Mouse (Mus musculus) heart, postnatal 0 days (tissue): ENCODE results near the gene Fcgbp. TPM values are rescaled to one million over a fixed set of nuclear protein-coding genes. Genes with fewer than 3 reads are reported as not detected.

Experiments
- ATAC-seq: fragments of 200-750 bp; cut with Nextera tagmentation; 2 replicates; pipeline ENCODE4 v1.8.0; 2017; ENCODE audit warnings: low read depth, moderate number of reproducible peaks, moderate library complexity; ENCODE audit not compliant: insufficient read depth
- DNase-seq: peaks from one replicate; pipeline ENCODE4 v3.0.0-alpha.2; 2016; ENCODE audit warnings: low spot score
- H3K27ac ChIP-seq: fragments of 300-500 bp; sonication (generic); 2 replicates; pipeline ENCODE4 v1.5.1; 2014; ENCODE audit warnings: low read depth, mild to moderate bottlenecking
- H3K27me3 ChIP-seq: fragments of 300-500 bp; sonication (generic); 2 replicates; pipeline ENCODE4 v1.6.1; 2014; ENCODE audit warnings: low read length, mixed read lengths; ENCODE audit not compliant: control insufficient read depth, insufficient read depth
- H3K36me3 ChIP-seq: fragments of 300-500 bp; sonication (generic); replicated peaks from 2 replicates; pipeline ENCODE4 v1.6.1; 2014; ENCODE audit warnings: low read length, mixed read lengths; ENCODE audit not compliant: control insufficient read depth, insufficient read depth
- H3K4me1 ChIP-seq: fragments of 300-500 bp; sonication (generic); 2 replicates; pipeline ENCODE4 v1.6.1; 2014; ENCODE audit warnings: antibody characterized with exemption; ENCODE audit not compliant: control insufficient read depth, insufficient read depth
- H3K4me2 ChIP-seq: fragments of 300-500 bp; sonication (generic); 2 replicates; pipeline ENCODE4 v1.6.1; 2014; ENCODE audit warnings: low read depth, mild to moderate bottlenecking, low read length, moderate library complexity
- H3K4me3 ChIP-seq: fragments of 300-500 bp; sonication (generic); 2 replicates; pipeline ENCODE4 v1.5.1; 2014; ENCODE audit warnings: low read depth, low read length
- H3K9ac ChIP-seq: fragments of 300-500 bp; sonication (generic); replicated peaks from 2 replicates; pipeline ENCODE4 v1.6.1; 2014; ENCODE audit warnings: low read depth, low read length, mixed read lengths
- H3K9me3 ChIP-seq: fragments of 300-500 bp; sonication (generic); replicated peaks from 2 replicates; pipeline ENCODE4 v1.6.1; 2016; ENCODE audit warnings: low read length; ENCODE audit not compliant: control insufficient read depth
- CTCF ChIP-seq: IDR thresholded peaks from 2 replicates; pipeline ENCODE4 v1.5.1; 2016; ENCODE audit warnings: antibody characterized with exemption, control low read depth, low read depth
- EP300 ChIP-seq: IDR thresholded peaks from 2 replicates; pipeline ENCODE4 v1.6.1; 2016; ENCODE audit warnings: antibody characterized with exemption, low read depth
- whole genome bisulfite sequencing: fragments of 180-500 bp; shearing (Covaris S2); extraction: QIAGEN DNeasy Blood & Tissue Kit; methylation state at CpG from one replicate; pipeline ENCODE4 v1.1.7; 2014; 5-methylcytosine and 5-hydroxymethylcytosine counted together
- polyA plus RNA-seq: library from polyadenylated mRNA; unstranded; fragments of >200 nt; fragmentation: Nextera tagmentation; extraction: Ambion mirVana; gene quantifications from 2 replicates; pipeline ENCODE4 v1.2.1, GENCODE M21; 2015
- total RNA-seq: library from RNA; depleted of rRNA; stranded (reverse); fragments of >200 nt; gene quantifications from 2 replicates; pipeline ENCODE4 v1.2.3, GENCODE M21; 2014; ENCODE audit warnings: low replicate concordance; rRNA removed

Fcgbp gene
- total RNA-seq (0.46 TPM in 1 of 2 replicates, not detected in the other), polyA plus RNA-seq (not detected in 2 replicates)

DNA sequence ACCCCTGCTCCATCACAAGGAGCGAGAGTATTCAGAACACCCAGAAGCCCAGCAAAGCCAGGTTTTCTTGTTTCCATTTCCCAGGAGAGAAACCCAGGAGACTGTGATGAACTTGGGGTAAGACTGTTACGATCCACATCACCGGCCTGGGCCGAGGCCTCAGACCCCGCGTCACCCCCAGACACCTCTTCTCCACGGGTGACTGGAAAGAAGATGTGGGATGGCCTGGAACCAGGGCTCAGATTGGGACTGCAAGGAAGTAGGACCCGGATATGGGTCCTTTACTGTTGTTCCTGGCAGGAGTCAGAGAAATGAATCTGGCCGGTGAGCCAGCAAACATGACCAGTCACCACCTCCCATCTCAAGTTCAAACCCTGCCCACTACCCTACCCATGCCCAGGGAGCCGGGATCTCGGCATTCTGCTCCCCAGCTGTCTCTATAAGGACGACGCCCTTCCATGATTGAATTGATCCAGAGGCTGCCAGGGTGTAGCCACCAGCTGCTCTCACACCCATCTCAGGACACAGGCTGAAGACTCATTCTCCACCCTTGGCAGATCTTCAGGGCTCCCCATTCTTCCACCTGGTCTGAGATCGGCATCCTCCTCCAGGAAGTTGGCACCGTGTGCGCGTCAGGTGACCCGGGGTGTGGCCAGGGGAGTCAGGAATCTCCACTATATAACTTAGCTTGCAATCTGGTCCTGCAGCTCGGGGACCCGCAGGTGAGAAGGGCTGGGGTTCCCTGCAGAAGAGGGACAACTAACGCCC lies at the start of gene Fcgbp:
Gene Fcgbp (plus strand): TSS at position 706 of the 768 bp plus-strand sequence.
- no peak within 1 kb of the TSS for H3K4me2 ChIP-seq
- H3K4me3 ChIP-seq: no peak within 1 kb of the TSS
- no peaks in the 10 kb centered on the region for H3K4me1 ChIP-seq
- no peaks in the 10 kb centered on the region for H3K36me3 ChIP-seq
- no peak for ATAC-seq
- H3K27me3 ChIP-seq: no peaks in the 10 kb centered on the region
- H3K9ac ChIP-seq: no peak within 1 kb of the TSS
- DNase-seq: no peak
- WGBS: 72% methylated on average over 21 of the region's 21 CpGs
- H3K9me3 ChIP-seq: no peaks in the 10 kb centered on the region
- no peak within 1 kb of the TSS for H3K27ac ChIP-seq
- no peak for TF ChIP-seq CTCF

DNA sequence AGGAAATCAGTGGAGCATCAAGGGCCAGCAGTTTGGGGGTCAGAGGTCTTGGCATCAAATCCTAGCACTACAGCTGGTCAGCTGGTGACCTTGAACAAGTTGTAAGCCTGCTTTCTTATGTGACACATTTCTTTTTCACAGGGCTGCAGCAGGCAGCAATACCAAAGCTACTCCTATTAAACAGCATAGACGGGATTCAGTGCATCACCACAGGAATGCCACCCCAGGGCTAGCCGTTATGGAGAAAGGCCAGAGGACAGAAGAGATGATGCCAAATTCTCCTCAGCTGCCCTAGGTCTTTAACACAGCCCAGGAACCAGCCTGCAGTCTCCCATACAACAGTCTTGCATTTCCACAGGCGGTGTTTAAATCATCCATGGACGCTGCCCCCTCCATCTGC lies 26.5 kb upstream of the Fcgbp start:
- Histone ChIP-seq H3K4me2 (no peak overlapping the region), H3K27ac (no peak overlapping the region), H3K27me3 (no peaks in the 10 kb centered on the region), H3K9me3 (no peaks in the 10 kb centered on the region), H3K4me3 (no peak overlapping the region), H3K4me1 (peaks cover 7% of the 10 kb centered on the region; the same call in 1 of the 2 replicates), H3K36me3 (peaks cover 91% of the 10 kb centered on the region), H3K9ac (no peak overlapping the region)
- DNase-seq (no peak), ATAC-seq (no peak)
- 85% methylated on average over 4 of the region's 4 CpGs for WGBS
- TF ChIP-seq CTCF (no peak), EP300 (no peak)

DNA sequence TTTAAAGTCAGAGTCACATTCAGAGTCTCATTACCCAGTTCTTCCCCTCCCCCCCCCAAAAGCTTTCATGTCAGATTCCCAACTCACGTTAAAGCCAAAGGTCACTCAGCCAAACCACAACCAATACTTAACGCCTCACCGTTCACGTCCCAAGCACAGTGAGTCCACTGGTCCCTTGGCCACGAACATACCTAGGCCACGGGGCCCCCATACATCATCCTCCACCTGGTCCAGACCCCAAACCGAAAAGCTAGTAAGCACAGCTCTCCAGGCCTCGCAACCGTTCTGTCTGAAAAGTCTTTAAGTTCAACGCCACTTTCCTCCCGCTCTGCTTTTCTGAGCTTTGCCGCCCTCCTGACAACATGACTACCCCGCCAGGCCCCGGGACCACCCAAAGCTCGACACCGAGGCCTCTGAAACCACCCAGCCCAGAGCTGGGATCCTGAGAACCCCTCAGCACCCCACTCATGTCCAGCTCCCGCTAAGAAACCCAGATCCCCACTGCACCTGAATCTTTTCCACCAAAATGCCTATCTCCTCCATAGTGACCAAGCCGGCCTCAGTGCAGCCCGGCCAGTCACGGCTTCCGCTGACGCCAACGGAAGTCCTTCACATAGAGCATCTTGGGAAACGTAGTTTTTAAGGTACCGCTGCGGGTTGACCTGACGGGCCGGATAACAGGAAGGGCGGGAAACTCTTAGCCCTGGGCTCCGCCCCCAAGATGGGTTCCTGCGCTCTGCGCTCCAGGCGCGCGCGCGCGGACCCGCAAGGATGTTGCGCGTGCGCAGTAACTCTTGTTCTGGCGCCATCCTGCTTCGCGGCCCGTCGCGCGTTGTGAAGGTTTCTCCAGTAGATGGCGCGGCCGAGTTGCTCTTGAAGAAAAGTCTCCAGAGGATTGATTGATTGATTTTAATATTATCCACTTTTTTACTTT lies 21.3 kb upstream of the Fcgbp start, which contains the start of gene Psmc4:
Gene Psmc4 (minus strand): TSS at position 626 of the 934 bp plus-strand sequence.
- DNase-seq: peak; percentile 99
- H3K9me3 ChIP-seq: no peaks in the 10 kb centered on the region
- peak; percentile 86 for TF ChIP-seq CTCF
- no peak; the same call in 1 of the 2 replicates for TF ChIP-seq EP300
- H3K4me3 ChIP-seq: peak within 1 kb of the TSS; percentile 88
- peak within 1 kb of the TSS; percentile 93 for H3K9ac ChIP-seq
- peak; percentile 99 for ATAC-seq
- H3K27me3 ChIP-seq: no peaks in the 10 kb centered on the region
- H3K36me3 ChIP-seq: peaks cover 41% of the 10 kb centered on the region
- WGBS: under 1% methylated on average over 52 of the region's 52 CpGs
- H3K27ac ChIP-seq: peak within 1 kb of the TSS; percentile 78
- peaks cover 7% of the 10 kb centered on the region; the same call in 1 of the 2 replicates for H3K4me1 ChIP-seq
- peak within 1 kb of the TSS; percentile 96 for H3K4me2 ChIP-seq

DNA sequence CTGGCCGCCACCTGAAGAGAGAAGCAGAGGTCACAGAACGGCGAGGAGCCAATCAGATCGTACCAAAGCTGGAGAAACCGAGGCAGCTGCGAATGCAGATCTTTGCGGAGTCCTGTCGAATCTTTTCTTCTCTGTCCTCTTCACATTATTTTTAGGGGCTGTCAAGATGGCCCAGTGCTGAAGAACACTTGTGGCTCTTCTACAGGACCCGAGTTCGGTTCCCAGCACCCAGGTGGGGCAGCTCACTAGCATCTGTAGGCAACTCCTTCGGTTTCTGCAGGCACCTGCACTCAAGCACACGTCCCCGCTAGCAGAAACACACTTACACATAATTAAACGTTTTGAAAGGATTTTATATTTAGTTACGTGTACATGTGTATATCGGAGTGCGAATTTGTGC lies 20.5 kb upstream of the Fcgbp start:
- no peak for TF ChIP-seq EP300
- TF ChIP-seq CTCF: no peak
- Histone ChIP-seq H3K9ac (no peak overlapping the region), H3K4me2 (peak overlapping the region; percentile 25; the same call in 1 of the 2 replicates), H3K4me3 (no peak overlapping the region), H3K9me3 (no peaks in the 10 kb centered on the region), H3K36me3 (peaks cover 33% of the 10 kb centered on the region), H3K27ac (no peak overlapping the region), H3K4me1 (peaks cover 7% of the 10 kb centered on the region; the same call in 1 of the 2 replicates), H3K27me3 (no peaks in the 10 kb centered on the region)
- WGBS: 54% methylated on average over 17 of the region's 17 CpGs
- DNase-seq: no peak
- ATAC-seq: no peak
